Mouse (Mus musculus) lung, adult 2 months (tissue): ENCODE measurements at regions not wholly inside any gene's neighbourhood (a gene's known extent, or its start where the extent isn't known, plus 50 kb on each side); places are given as distances from the start of the nearest gene placed in this dataset.

Experiments
- CTCF ChIP-seq: fragments of 200-500 bp; IDR thresholded peaks from 2 replicates; pipeline ENCODE4 v1.5.1; 2011; ENCODE audit warnings: mild to moderate bottlenecking, low read length, control low read depth; ENCODE audit not compliant: insufficient read depth
- POLR2A ChIP-seq: fragments of 200-500 bp; IDR thresholded peaks from 2 replicates; pipeline ENCODE4 v1.6.1; 2011; ENCODE audit warnings: low read depth, mild to moderate bottlenecking, control low read depth, low read length, borderline replicate concordance; ENCODE audit errors: extremely low read depth

- TF ChIP-seq CTCF (no peak), POLR2A (no peak)
Observed at GRCm38 (mm10) chrX:99358051-99358617, 112.9 kb downstream of the Pja1 start.
